Mouse (Mus musculus) MEL (cell line): ENCODE measurements at regions not wholly inside any gene's neighbourhood (a gene's known extent, or its start where the extent isn't known, plus 50 kb on each side); places are given as distances from the start of the nearest gene placed in this dataset.

Experiments used
- DNase-seq: peaks from one replicate; pipeline ENCODE4 v3.0.0; 2011; ENCODE audit warnings: low read depth, low spot score
- H3K27ac ChIP-seq: 2 replicates; pipeline ENCODE4 v1.5.1; 2012; ENCODE audit warnings: low read depth, mild to moderate bottlenecking, control low read depth, low read length, moderate library complexity; ENCODE audit not compliant: control insufficient read depth
- H3K27me3 ChIP-seq, 2 experiments: fragments of 150-350 bp in 1 of 2; sonication (generic) in 1 of 2; 2 replicates each; pipeline ENCODE4 v1.6.1; 2012; ENCODE audit warnings: low read length in 2 of 2, mild to moderate bottlenecking in 2 of 2, improper control_type of control experiment in 1 of 2, moderate library complexity in 1 of 2; ENCODE audit not compliant: insufficient read depth in 2 of 2, control insufficient read depth in 1 of 2
- H3K36me3 ChIP-seq, 2 experiments: 2 replicates each; pipeline ENCODE4 v1.6.1; 2012 to 2014; ENCODE audit warnings: low read length in 2 of 2, improper control_type of control experiment in 1 of 2, inconsistent platforms in 1 of 2, mild to moderate bottlenecking in 1 of 2; ENCODE audit not compliant: insufficient read depth in 2 of 2, control insufficient read depth in 1 of 2
- H3K4me1 ChIP-seq, 2 experiments: fragments of 150-350 bp in 1 of 2; sonication (generic) in 1 of 2; 2 replicates each; pipeline ENCODE4 v1.6.1; 2012; ENCODE audit warnings: low read length in 2 of 2, improper control_type of control experiment in 1 of 2, mild to moderate bottlenecking in 1 of 2; ENCODE audit not compliant: insufficient read depth in 2 of 2, control insufficient read depth in 1 of 2
- H3K4me3 ChIP-seq, 2 experiments: fragments of 150-350 bp in 1 of 2; sonication (generic) in 1 of 2; 2 replicates each; pipeline ENCODE4 v1.5.1; 2012; ENCODE audit warnings: low read depth in 2 of 2, low read length in 2 of 2, mild to moderate bottlenecking in 2 of 2, moderate library complexity in 2 of 2, control low read depth in 1 of 2, improper control_type of control experiment in 1 of 2; ENCODE audit not compliant: control insufficient read depth in 1 of 2, insufficient read depth in 1 of 2
- H3K79me2 ChIP-seq: 2 replicates; pipeline ENCODE4 v1.6.1; 2012; ENCODE audit warnings: mild to moderate bottlenecking, low read length, moderate library complexity; ENCODE audit not compliant: control insufficient read depth, poor library complexity, insufficient read depth
- H3K9ac ChIP-seq: 2 replicates; pipeline ENCODE4 v1.6.1; 2012; ENCODE audit warnings: low read depth, mild to moderate bottlenecking, control low read depth, low read length, moderate library complexity; ENCODE audit not compliant: control insufficient read depth, poor library complexity, severe bottlenecking
- H3K9me3 ChIP-seq: fragments of 150-350 bp; sonication (generic); replicated peaks from 2 replicates; pipeline ENCODE4 v1.6.1; 2012; ENCODE audit warnings: mild to moderate bottlenecking, low read length, improper control_type of control experiment, moderate library complexity; ENCODE audit not compliant: insufficient read depth
- CHD1 ChIP-seq: IDR thresholded peaks from 2 replicates; pipeline ENCODE4 v1.6.1; 2012; ENCODE audit warnings: low read depth, mild to moderate bottlenecking, inconsistent platforms, low read length, improper control_type of control experiment
- CTCF ChIP-seq, 3 experiments: IDR thresholded peaks in 2 of 3; conservative IDR thresholded peaks in 1 of 3; 2 replicates each; pipeline ENCODE4 v1.5.1; 2011 to 2012; ENCODE audit warnings: low read length in 3 of 3, low read depth in 2 of 3, mild to moderate bottlenecking in 2 of 3, improper control_type of control experiment in 1 of 3, inconsistent platforms in 1 of 3, mixed read lengths in 1 of 3, moderate library complexity in 1 of 3; ENCODE audit not compliant: control insufficient read depth in 1 of 3, insufficient read depth in 1 of 3, poor library complexity in 1 of 3, severe bottlenecking in 1 of 3
- E2F4 ChIP-seq: IDR thresholded peaks from 2 replicates; pipeline ENCODE4 v1.6.1; 2011; ENCODE audit warnings: low read depth, low read length, improper control_type of control experiment, borderline replicate concordance
- EP300 ChIP-seq, 2 experiments: IDR thresholded peaks; 2 replicates each; pipeline ENCODE4 v1.6.1; 2011; ENCODE audit warnings: improper control_type of control experiment in 2 of 2, low read length in 2 of 2, low read depth in 1 of 2, mild to moderate bottlenecking in 1 of 2
- ETS1 ChIP-seq: IDR thresholded peaks from 2 replicates; pipeline ENCODE4 v1.6.1; 2012; ENCODE audit warnings: low read depth, mild to moderate bottlenecking, inconsistent platforms, low read length, improper control_type of control experiment, moderate library complexity
- GABPA ChIP-seq: IDR thresholded peaks from 2 replicates; pipeline ENCODE4 v1.6.1; 2012; ENCODE audit warnings: low read depth, mild to moderate bottlenecking, inconsistent platforms, low read length, improper control_type of control experiment, moderate library complexity
- GATA1 ChIP-seq: IDR thresholded peaks from 2 replicates; pipeline ENCODE4 v1.6.1; 2011; ENCODE audit warnings: low read depth, low read length, improper control_type of control experiment
- HCFC1 ChIP-seq: IDR thresholded peaks from 2 replicates; pipeline ENCODE4 v1.6.1; 2012; ENCODE audit warnings: low read depth, mild to moderate bottlenecking, inconsistent platforms, low read length, improper control_type of control experiment, moderate library complexity
- KAT2A ChIP-seq: conservative IDR thresholded peaks from 2 replicates; pipeline ENCODE4 v1.6.1; 2012; ENCODE audit warnings: low read depth, low read length, improper control_type of control experiment, inconsistent platforms
- MAFK ChIP-seq: IDR thresholded peaks from 2 replicates; pipeline ENCODE4 v1.6.1; 2011; ENCODE audit warnings: low read depth, mild to moderate bottlenecking, low read length, improper control_type of control experiment, borderline replicate concordance
- MAX ChIP-seq: IDR thresholded peaks from 2 replicates; pipeline ENCODE4 v1.6.1; 2011; ENCODE audit warnings: low read length, improper control_type of control experiment
- MAZ ChIP-seq: IDR thresholded peaks from 2 replicates; pipeline ENCODE4 v1.6.1; 2012; ENCODE audit warnings: low read depth, mild to moderate bottlenecking, inconsistent platforms, low read length, improper control_type of control experiment
- MEF2A ChIP-seq: IDR thresholded peaks from 2 replicates; pipeline ENCODE4 v1.6.1; 2014; ENCODE audit warnings: low read depth, mild to moderate bottlenecking, inconsistent platforms, low read length, improper control_type of control experiment; ENCODE audit not compliant: poor library complexity, insufficient replicate concordance, severe bottlenecking; ENCODE audit errors: extremely low read depth
- MYB ChIP-seq: IDR thresholded peaks from 2 replicates; pipeline ENCODE4 v1.6.1; 2011; ENCODE audit warnings: mild to moderate bottlenecking, low read depth, low read length, improper control_type of control experiment
- MYC ChIP-seq: IDR thresholded peaks from 2 replicates; pipeline ENCODE4 v1.6.1; 2011; ENCODE audit warnings: low read depth, mild to moderate bottlenecking, low read length, improper control_type of control experiment, moderate library complexity
- NELFE ChIP-seq: IDR thresholded peaks from 2 replicates; pipeline ENCODE4 v1.6.1; 2011; ENCODE audit warnings: low read depth, low read length, improper control_type of control experiment
- POLR2AphosphoS2 ChIP-seq: IDR thresholded peaks from 2 replicates; pipeline ENCODE4 v1.6.1; 2011; ENCODE audit warnings: low read length, improper control_type of control experiment
- RAD21 ChIP-seq: IDR thresholded peaks from 2 replicates; pipeline ENCODE4 v1.6.1; 2011; ENCODE audit warnings: mild to moderate bottlenecking, low read depth, low read length, improper control_type of control experiment
- RCOR1 ChIP-seq: IDR thresholded peaks from 2 replicates; pipeline ENCODE4 v1.6.1; 2012; ENCODE audit warnings: low read depth, mild to moderate bottlenecking, inconsistent platforms, low read length, improper control_type of control experiment
- SMC3 ChIP-seq: IDR thresholded peaks from 2 replicates; pipeline ENCODE4 v1.6.1; 2011; ENCODE audit warnings: low read depth, low read length, improper control_type of control experiment
- TCF12 ChIP-seq: IDR thresholded peaks from 2 replicates; pipeline ENCODE4 v1.6.1; 2014; ENCODE audit warnings: low read depth, mild to moderate bottlenecking, inconsistent platforms, low read length, improper control_type of control experiment, moderate library complexity
- UBTF ChIP-seq: IDR thresholded peaks from 2 replicates; pipeline ENCODE4 v1.6.1; 2012; ENCODE audit warnings: low read depth, mild to moderate bottlenecking, inconsistent platforms, low read length, improper control_type of control experiment, moderate library complexity, borderline replicate concordance; ENCODE audit not compliant: insufficient read depth
- USF1 ChIP-seq: IDR thresholded peaks from 2 replicates; pipeline ENCODE4 v1.6.1; 2014; ENCODE audit warnings: low read depth, mild to moderate bottlenecking, inconsistent platforms, low read length, improper control_type of control experiment, moderate library complexity
- ZC3H11A ChIP-seq: IDR thresholded peaks from 2 replicates; pipeline ENCODE4 v1.6.1; 2012; ENCODE audit warnings: low read depth, mild to moderate bottlenecking, inconsistent platforms, low read length, improper control_type of control experiment
- ZKSCAN1 ChIP-seq: IDR thresholded peaks from 2 replicates; pipeline ENCODE4 v1.6.1; 2012; ENCODE audit warnings: low read depth, mild to moderate bottlenecking, inconsistent platforms, low read length, improper control_type of control experiment, moderate library complexity
- ZNF384 ChIP-seq: IDR thresholded peaks from 2 replicates; pipeline ENCODE4 v1.6.1; 2012; ENCODE audit warnings: low read depth, mild to moderate bottlenecking, inconsistent platforms, low read length, improper control_type of control experiment

GRCm38 (mm10) chr12:35831268-35831667 is 94.2 kb upstream of the Agr3 start:
- Histone ChIP-seq H3K9me3 (no peaks in the 10 kb centered on the region), H3K4me3 (no peak overlapping the region), H3K27me3 (no peaks in the 10 kb centered on the region)
- no peak for TF ChIP-seq ZKSCAN1
- no peak for TF ChIP-seq TCF12
- TF ChIP-seq CTCF (IDR thresholded peaks at IDR 0.05 in 2 of 3, conservative IDR thresholded peaks at IDR 0.05 in 1 of 3; ENCODE audit: control insufficient read depth in 1 of 3, insufficient read depth in 1 of 3, low read depth in 2 of 3, low read length in 3 of 3, poor library complexity in 1 of 3, severe bottlenecking in 1 of 3) = peak; percentile 40 to 72 (median 67)
- TF ChIP-seq RCOR1 = no peak
- no peak for TF ChIP-seq MAX
- TF ChIP-seq ETS1 = no peak
- no peak for TF ChIP-seq MAZ
- TF ChIP-seq SMC3 = peak; percentile 55
- TF ChIP-seq HCFC1 = no peak
- no peak for TF ChIP-seq POLR2AphosphoS2
- no peak for TF ChIP-seq GABPA
- TF ChIP-seq EP300 (IDR thresholded peaks at IDR 0.05; ENCODE audit: low read depth in 1 of 2, low read length in 2 of 2) = no peak
- no peak for TF ChIP-seq CHD1
- TF ChIP-seq ZNF384 = peak; percentile 70
- TF ChIP-seq MAFK = no peak
- peak; percentile 70 for TF ChIP-seq RAD21
- no peak for TF ChIP-seq E2F4
- TF ChIP-seq UBTF = no peak
- peak; percentile 49 for TF ChIP-seq ZC3H11A
- TF ChIP-seq, all 39 proteins: peak for 5
- peak; percentile 65 for DNase-seq
- Histone ChIP-seq H3K4me1 (peaks cover 0 to 9% of the 10 kb centered on the region in 2 experiments; a peak in 3 of 4 replicates), H3K9ac (no peak overlapping the region), H3K79me2 (no peaks in the 10 kb centered on the region), H3K27ac (no peak overlapping the region), H3K36me3 (peaks cover 0 to 15% of the 10 kb centered on the region in 2 experiments; a peak in 2 of 4 replicates)

- Histone ChIP-seq H3K4me1 (peaks cover 0 to 9% of the 10 kb centered on the region in 2 experiments; a peak in 3 of 4 replicates), H3K9ac (no peak overlapping the region), H3K36me3 (peaks cover 0 to 15% of the 10 kb centered on the region in 2 experiments; a peak in 2 of 4 replicates), H3K4me3 (no peak overlapping the region), H3K79me2 (no peaks in the 10 kb centered on the region), H3K27me3 (no peaks in the 10 kb centered on the region), H3K9me3 (no peaks in the 10 kb centered on the region), H3K27ac (no peak overlapping the region)
- TF ChIP-seq MAZ (no peak), ZNF384 (no peak), ZKSCAN1 (no peak), MYC (no peak), GATA1 (no peak), USF1 (no peak), CHD1 (no peak), HCFC1 (no peak), GABPA (no peak), NELFE (no peak), MEF2A (no peak), MYB (no peak), MAX (no peak), E2F4 (no peak), KAT2A (no peak), UBTF (no peak)
- DNase-seq = peak; percentile 69
Observed at GRCm38 (mm10) chr12:35827797-35828196, 97.6 kb upstream of the Agr3 start.
